Mouse (Mus musculus) naive thymus-derived CD4-positive, alpha-beta T cell, adult 2 months (primary cell): ENCODE measurements at regions not wholly inside any gene's neighbourhood (a gene's known extent, or its start where the extent isn't known, plus 50 kb on each side); places are given as distances from the start of the nearest gene placed in this dataset.

Experiments used
- DNase-seq: peaks from one replicate; pipeline ENCODE4 v3.0.0-alpha.2; 2011; ENCODE audit warnings: low read depth

GRCm38 (mm10) chr5:141138771-141139360 lies 102.4 kb upstream of the Sdk1 start:
- DNase-seq = no peak

- no peak for DNase-seq
Observed at GRCm38 (mm10) chr5:141139361-141139912, 101.9 kb upstream of the Sdk1 start.

- no peak for DNase-seq
Observed at GRCm38 (mm10) chr5:141160391-141160790, 80.9 kb upstream of the Sdk1 start.

- no peak for DNase-seq
Observed at GRCm38 (mm10) chr5:141160956-141161355, 80.3 kb upstream of the Sdk1 start.

- DNase-seq = no peak
Observed at GRCm38 (mm10) chr5:141182442-141182841, 58.8 kb upstream of the Sdk1 start.

GRCm38 (mm10) chr5:141189033-141189432 lies 52.3 kb upstream of the Sdk1 start:
- no peak for DNase-seq
